Mouse (Mus musculus): ENCODE measurements at regions not wholly inside any gene's neighbourhood (a gene's known extent, or its start where the extent isn't known, plus 50 kb on each side); places are given as distances from the start of the nearest gene placed in this dataset.
"Not testable (repeated sequence)": the region's sequence is repeated elsewhere in the genome, so short reads cannot be mapped to it uniquely, and the experiment has no call there.

GRCm38 (mm10) chr8:8973769-8974168 is 283.4 kb upstream of the Arglu1 start:
- DNase-seq = no peak

- DNase-seq = no peak
These were observed 283.0 kb upstream of the Arglu1 start for GRCm38 (mm10) chr8:8973334-8973733.

GRCm38 (mm10) chr8:8970776-8971175 is 280.5 kb upstream of the Arglu1 start:
- no peak for DNase-seq

GRCm38 (mm10) chr8:8970346-8970745 is 280.0 kb upstream of the Arglu1 start:
- DNase-seq = no peak

- DNase-seq = peak; percentile 44
These were observed 279.0 kb upstream of the Arglu1 start for GRCm38 (mm10) chr8:8969112-8969950.

GRCm38 (mm10) chr8:8966658-8967048 is 276.3 kb upstream of the Arglu1 start:
- no peak for DNase-seq

- no peak for DNase-seq
These were observed 275.8 kb upstream of the Arglu1 start for GRCm38 (mm10) chr8:8965983-8966657.

- no peak for DNase-seq
These were observed 269.9 kb upstream of the Arglu1 start for GRCm38 (mm10) chr8:8960221-8960620.

GRCm38 (mm10) chr8:8959787-8960093 is 269.4 kb upstream of the Arglu1 start:
- peak; percentile 21 for DNase-seq

- DNase-seq = no peak
These were observed 268.9 kb upstream of the Arglu1 start for GRCm38 (mm10) chr8:8959021-8959786.

- not testable (repeated sequence) for DNase-seq
These were observed 267.8 kb upstream of the Arglu1 start for GRCm38 (mm10) chr8:8958140-8958539.

- DNase-seq = no peak
These were observed 261.9 kb upstream of the Arglu1 start for GRCm38 (mm10) chr8:8952212-8952611.

GRCm38 (mm10) chr8:8951186-8951585 is 260.9 kb upstream of the Arglu1 start:
- DNase-seq = no peak

- DNase-seq = no peak
These were observed 257.3 kb upstream of the Arglu1 start for GRCm38 (mm10) chr8:8947516-8948161.

- no peak for DNase-seq
These were observed 252.7 kb upstream of the Arglu1 start for GRCm38 (mm10) chr8:8942991-8943390.

GRCm38 (mm10) chr8:8940899-8941298 is 250.6 kb upstream of the Arglu1 start:
- no peak for DNase-seq

GRCm38 (mm10) chr8:8938536-8938935 is 248.2 kb upstream of the Arglu1 start:
- DNase-seq = no peak

GRCm38 (mm10) chr8:8932466-8932865 is 242.1 kb upstream of the Arglu1 start:
- no peak for DNase-seq

GRCm38 (mm10) chr8:8931746-8932145 is 241.4 kb upstream of the Arglu1 start:
- no peak for DNase-seq

- DNase-seq = no peak
These were observed 237.9 kb upstream of the Arglu1 start for GRCm38 (mm10) chr8:8928074-8928862.

- DNase-seq = no peak
These were observed 231.1 kb upstream of the Arglu1 start for GRCm38 (mm10) chr8:8921446-8921845.
